Mouse (Mus musculus) cerebellum, adult 11-12 months (tissue): Measurements from ENCODE around the gene Vipr1.
A peak's percentile ranks its signal among the peaks of the same experiment; 100 is the strongest.

ENCODE experiments used
- DNase-seq: peaks from one replicate; pipeline ENCODE4 v3.0.0; 2022

The Vipr1 gene

DNA sequence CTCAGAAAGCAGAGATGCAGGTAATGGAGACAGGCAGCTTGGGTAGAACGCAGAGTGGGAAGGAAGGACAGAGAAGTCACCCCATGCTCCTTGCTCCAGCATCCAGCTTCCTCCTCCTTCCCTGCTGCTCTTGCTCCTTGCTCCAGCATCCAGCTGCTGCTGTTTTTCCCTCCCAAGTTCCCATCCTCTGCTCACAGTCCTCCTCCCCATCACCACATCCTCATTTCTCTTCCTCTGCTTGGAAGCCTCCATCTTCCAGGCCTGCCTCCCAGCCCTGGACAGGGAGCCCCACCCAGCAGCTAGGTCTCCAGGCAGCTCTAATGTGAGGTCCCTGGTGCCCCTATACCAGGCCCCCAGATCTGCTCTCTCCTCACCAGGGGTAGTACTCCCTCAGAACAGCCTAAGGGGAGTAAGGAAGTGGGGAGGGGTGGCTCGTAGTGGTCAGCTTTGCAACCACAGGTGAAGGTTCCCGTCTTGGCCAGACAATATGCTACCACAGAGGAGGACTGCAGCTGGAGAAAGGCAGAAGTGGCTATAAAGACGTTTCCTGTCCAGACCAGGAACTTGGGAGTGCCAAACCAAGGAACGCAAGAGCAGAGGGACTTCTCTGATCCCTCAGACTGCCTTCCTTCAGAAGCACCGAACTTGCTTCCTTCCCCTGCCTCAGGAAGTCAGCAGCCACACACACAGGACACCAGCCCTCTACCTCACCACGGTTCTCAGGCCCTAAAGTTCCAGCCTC lies 6.5 kb upstream of the Vipr1 start:
- no peak for DNase-seq

DNA sequence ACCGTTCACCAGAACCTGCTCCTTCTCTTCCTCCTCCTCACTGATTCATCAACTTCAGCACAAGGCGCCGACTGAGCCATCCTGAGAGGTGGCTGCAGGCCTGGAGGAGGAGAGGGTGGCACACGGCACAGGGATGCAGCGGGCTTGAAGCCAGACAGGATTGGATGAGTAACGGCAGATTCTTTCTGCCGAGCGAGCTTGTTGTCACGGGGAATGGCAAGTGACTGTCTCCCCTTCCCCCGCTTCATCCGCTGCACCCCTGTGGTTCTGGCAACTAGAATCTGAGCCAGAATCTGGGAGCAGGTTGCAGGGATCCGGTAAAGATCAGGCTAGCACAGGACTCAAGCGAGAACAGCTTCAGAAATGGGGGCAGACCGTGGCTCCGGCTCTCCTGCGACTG lies 2.7 kb upstream of the Vipr1 start:
- DNase-seq: peak; percentile 81

GRCm38 (mm10) chr9:121641235-121641915 lies 1.1 kb upstream of the Vipr1 start:
- DNase-seq: peak; percentile 62

DNA sequence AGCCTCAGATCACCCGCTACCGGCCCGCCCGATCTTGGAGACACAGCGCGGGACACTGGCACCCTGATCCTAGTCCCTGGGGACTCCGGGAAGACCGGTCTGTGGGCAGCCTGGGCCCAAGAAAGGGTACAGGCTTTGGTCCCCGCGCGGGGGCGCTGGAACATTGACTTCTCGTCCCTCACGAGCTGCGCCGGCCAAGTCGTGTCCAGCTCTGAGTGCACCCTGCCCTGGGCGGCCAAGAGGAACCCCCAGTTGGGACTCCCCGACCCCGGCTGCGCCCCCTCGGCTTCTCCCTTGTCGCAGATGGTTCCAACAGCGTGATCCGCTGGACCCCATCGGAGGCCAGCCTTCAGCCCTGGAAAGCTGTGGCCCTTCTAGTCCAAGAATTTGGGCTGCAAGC lies 515 bp upstream of the Vipr1 start, which contains the start of gene Lyzl4:
Gene Lyzl4, minus strand, starts transcription at position 96 of the 400 bp plus-strand sequence.
- DNase-seq: peak; percentile 87

- DNase-seq: no peak
Observed at GRCm38 (mm10) chr9:121644855-121645254, 2.3 kb downstream of the Vipr1 start.

- DNase-seq: no peak
Observed at GRCm38 (mm10) chr9:121647026-121647425, 4.5 kb downstream of the Vipr1 start.

DNA sequence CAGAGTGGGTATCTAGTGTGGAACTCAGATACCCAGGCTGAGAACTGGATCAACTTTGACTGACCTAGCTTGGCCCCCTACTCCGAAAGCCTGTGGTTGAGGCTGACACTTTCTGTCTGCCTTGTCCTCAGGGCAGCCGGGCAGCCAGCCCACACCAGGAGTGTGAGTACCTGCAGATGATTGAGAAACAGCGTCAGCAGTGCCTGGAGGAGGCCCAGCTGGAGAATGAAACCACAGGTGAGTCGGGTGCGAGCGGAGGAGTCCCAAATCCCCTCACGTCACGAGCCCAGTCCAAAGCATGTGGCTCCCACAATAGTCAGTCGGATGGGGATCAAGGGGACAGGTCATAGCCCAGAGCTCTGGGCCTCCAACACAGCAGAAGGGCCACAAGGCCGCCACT lies 11.2 kb downstream of the Vipr1 start:
- no peak for DNase-seq

DNA sequence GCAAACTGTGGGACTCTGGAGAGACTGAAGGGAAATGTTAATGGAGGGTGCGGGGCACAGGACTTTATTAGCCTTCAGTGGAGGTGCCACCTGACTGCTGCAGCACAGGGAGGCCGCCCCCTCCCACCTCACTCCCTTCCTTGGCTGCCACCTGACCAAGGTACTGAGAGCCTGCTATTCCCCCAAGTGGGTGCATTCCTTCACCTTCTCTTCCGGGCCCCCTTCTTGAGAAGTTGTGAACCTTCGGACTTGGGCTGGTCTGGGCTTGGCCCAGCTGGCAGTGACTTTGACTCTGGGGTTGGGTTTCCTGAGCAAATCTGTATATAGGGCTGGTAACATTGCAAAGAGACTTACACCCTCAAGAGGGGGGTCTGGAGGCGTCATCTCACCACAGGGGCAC lies 13.8 kb downstream of the Vipr1 start:
- DNase-seq: no peak

DNA sequence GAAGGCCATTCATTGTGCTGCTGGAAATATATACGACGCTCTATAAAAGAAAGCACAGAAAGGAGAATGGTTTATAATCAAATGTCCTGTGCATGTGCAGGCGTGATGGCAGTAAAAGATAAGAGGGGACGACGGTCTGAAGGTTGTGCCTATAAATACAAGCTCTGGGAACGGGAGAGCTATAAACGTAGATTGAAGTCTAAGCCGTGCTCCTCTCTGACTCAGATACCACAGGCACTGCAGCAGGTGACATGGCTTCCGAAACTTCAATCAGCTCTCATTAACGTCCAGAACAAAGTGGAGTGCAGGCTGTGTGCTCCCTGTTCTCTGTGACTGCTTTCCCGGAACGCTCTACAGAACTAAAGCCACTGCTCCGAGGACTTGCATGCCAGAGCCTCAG lies 14.6 kb downstream of the Vipr1 start:
- DNase-seq: no peak

- DNase-seq: no peak
Observed at GRCm38 (mm10) chr9:121658248-121658647, 15.7 kb downstream of the Vipr1 start.

DNA sequence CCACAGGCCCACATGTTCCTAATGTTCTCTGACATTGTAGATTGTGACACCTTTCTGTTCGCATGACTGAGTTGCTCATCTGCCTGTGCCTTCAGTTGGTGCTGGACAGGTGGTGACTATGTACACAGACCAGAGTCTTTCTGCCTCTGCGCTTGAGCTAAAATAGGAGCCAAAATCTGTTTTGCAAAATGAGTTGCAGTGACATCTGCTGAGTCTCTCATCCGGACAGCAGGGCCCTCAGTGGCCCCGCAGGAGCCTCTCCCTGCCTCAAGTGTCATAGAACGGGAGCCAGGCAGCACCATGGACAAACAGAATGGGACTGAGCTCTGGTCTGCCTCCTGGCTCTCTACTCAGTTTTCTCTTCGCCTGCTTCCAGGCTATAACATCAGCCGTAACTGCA lies 17.3 kb downstream of the Vipr1 start:
- DNase-seq: no peak

- DNase-seq: no peak
Observed at GRCm38 (mm10) chr9:121663467-121663866, 21.0 kb downstream of the Vipr1 start.

GRCm38 (mm10) chr9:121664104-121664503 lies 21.6 kb downstream of the Vipr1 start:
- no peak for DNase-seq

- DNase-seq: no peak
Observed at GRCm38 (mm10) chr9:121666957-121667630, 24.6 kb downstream of the Vipr1 start.

- DNase-seq: no peak
Observed at GRCm38 (mm10) chr9:121667822-121668221, 25.3 kb downstream of the Vipr1 start.

GRCm38 (mm10) chr9:121669348-121669791 lies 26.9 kb downstream of the Vipr1 start:
- DNase-seq: no peak

GRCm38 (mm10) chr9:121671300-121671699 lies 28.8 kb downstream of the Vipr1 start:
- peak; percentile 52 for DNase-seq

DNA sequence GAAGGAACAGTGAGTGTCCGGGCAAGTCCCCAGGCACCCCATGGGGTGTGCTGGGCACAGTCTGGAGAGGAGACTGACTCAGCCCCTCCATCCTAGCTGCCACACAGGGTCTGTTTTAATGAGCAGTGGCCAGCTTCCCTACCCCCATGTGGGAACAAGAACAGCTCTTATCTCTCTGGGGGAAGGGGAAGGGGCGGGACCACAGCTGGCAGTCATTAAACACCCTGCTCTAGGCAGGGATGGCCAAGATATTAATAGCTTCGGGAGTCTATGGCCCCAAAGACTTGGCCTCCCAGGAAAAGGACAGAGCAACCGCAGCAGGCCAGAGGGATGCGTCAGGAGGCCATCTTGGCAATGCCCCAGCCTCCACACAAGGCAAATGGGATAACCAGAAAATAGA lies 29.8 kb downstream of the Vipr1 start:
- no peak for DNase-seq

GRCm38 (mm10) chr9:121673716-121674115 lies 31.2 kb downstream of the Vipr1 start:
- no peak for DNase-seq

- DNase-seq: no peak
Observed at GRCm38 (mm10) chr9:121675011-121675410, 32.5 kb downstream of the Vipr1 start.

DNA sequence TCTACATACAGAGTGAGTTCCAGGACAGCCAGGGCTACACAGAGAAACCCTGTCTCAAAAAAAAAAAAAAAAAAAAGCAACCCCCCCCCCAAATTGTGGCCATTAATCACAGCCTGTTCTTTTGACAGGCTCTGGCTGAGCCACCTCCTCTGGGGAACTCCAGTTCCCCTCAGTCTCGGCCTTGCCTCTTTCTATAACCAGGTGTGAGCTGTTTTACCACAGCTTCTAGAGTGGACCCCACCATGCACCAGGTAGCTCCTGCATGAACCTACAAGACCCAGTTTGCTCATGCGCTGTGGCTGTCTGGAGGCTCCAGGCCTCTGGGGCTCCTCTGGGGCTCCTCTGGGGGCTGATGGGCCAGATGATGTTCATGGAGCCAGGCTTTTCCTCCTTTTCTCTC lies 33.0 kb downstream of the Vipr1 start:
- no peak for DNase-seq

DNA sequence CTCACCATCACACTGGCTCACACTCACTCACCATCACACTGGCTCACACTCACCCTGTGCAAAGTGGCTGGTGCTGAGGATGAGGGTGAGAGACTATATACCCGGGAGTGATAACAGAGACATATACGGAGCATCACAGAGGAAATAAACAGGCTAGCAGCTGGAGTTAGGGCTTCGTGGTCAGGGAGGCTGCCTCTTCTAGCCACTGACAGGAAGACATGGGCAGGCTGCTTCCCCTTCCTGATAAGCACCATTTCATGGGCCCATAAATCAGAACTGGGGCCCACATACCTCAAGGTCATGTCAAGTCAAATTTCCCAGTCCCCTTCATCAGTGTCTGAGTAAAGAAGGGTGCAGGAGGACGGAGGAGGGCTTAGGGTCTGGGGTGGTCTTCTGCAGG lies 34.6 kb downstream of the Vipr1 start:
- DNase-seq: no peak

GRCm38 (mm10) chr9:121677476-121677875 lies 35.0 kb downstream of the Vipr1 start:
- no peak for DNase-seq

GRCm38 (mm10) chr9:121679549-121679948 lies 37.0 kb downstream of the Vipr1 start:
- DNase-seq: no peak
